Mouse (Mus musculus): ENCODE data around the gene Olfr427.
"Not testable (repeated sequence)": the region's sequence is repeated elsewhere in the genome, so short reads cannot be mapped to it uniquely, and the experiment has no call there.

The Olfr427 gene

DNA sequence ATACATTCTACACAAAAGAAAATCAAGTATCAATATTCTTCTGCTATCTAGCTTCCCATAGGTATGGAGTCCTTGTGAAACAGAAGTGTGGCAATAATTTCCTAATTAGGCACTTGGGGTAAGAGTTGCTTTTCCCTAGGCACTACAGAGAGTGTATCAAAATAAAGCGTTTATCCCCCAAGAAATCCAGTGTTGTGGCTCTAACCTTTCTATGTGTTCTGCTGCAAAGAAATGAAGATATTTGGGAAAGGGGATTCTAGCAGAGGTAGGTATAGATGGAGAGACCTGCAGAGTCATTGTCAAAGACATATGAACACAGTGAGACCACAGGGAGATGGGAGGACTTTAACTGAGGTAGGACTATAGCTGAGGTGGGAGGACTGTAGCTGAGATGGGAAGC is at the start of gene Olfr427:
Gene Olfr427, plus strand, starts transcription at position 301 of the 400 bp plus-strand sequence.
- DNase-seq (ENCODE audit: low read depth) = no peak

DNA sequence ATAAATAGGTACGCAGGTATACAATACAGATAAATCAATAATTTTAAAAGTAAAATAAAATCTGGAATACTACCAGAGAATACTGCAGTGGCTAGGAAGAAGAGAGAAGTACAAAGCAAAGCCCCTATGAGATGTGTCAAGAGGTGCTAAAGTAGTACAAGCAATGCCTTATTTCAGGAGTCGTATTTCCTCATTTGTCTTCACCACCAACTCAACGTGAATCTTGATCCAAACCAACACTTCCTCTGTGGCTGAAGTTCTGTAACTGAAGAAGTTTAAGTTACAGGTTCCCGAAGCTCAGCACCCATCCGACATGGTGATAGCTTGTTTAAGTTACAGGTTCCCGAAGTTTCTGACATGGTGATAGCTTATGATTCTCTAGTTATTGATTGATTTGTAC is 48.5 kb upstream of the Olfr427 start:
- not testable (repeated sequence) for DNase-seq (ENCODE audit: low read depth)

DNA sequence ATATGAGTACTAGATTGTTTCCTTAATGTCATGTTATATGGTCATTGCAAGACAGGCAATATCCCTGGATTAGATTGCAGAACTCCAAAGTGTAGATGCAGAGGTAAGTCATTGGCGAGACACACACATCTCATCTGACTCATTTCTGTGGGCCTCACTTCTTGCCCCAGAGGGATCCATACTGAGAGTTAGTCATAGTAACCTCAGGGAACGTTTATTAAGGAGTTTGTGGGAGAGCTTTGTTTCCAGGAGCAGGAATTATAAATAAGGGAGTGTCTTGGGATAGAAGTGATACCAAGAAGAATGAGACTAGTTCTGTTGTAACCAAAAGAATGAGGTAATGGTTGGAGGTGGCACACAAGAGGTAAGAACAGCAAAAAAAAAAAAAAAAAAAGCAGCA is 47.8 kb upstream of the Olfr427 start, which contains the start of gene Olfr432:
Gene Olfr432, plus strand, starts transcription at position 313 of the 400 bp plus-strand sequence.
- DNase-seq (ENCODE audit: low read depth) = no peak

DNA sequence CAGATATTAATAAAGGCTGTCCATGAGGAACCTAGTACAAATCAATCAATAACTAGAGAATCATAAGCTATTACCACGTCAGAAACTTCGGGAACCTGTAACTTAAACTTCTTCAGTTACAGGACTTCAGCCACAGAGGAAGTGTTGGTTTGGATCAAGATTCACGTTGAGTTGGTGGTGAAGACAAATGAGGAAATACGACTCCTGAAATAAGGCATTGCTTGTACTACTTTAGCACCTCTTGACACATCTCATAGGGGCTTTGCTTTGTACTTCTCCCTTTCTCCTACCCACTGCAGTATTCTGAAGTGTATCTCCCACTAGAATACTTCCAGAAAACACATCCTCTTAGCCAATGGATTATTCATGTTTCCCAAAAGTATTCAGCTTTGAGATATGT is 47.3 kb upstream of the Olfr427 start:
- not testable (repeated sequence) for DNase-seq (ENCODE audit: low read depth)

DNA sequence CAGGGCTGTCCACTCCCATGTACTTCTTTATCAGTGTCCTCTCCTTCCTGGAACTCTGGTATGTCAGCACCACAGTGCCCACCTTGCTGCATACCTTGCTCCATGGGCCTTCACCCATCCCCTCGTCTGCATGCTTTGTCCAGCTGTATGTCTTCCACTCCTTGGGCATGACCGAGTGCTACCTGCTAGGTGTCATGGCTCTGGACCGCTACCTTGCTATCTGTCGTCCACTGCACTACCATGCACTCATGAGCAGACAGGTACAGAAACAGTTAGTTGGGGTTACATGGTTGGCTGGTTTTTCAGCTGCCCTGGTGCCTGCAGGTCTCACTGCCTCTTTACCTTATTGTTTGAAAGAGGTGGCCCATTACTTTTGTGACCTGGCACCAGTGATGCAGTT is 46.2 kb upstream of the Olfr427 start:
- no peak for DNase-seq (ENCODE audit: low read depth)

DNA sequence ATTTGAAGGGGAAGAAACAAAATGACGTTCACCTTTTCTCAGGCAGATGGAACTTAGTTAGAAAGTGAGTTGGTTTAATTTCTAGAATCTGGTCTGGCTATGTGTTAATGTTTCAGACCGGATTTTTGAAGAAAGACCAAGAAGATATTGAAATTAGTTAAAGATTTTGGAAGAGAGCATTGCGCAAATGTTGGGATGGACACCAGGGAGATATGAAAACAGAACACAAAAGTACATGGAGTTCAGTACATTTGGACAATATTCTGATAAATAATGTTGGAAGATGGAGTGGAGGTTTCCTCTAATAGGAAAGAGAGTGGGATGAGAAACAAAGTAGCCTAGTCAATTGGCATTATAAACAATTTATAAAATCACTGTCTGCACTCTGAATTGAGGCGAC is 45.2 kb upstream of the Olfr427 start:
- DNase-seq (ENCODE audit: low read depth) = no peak

DNA sequence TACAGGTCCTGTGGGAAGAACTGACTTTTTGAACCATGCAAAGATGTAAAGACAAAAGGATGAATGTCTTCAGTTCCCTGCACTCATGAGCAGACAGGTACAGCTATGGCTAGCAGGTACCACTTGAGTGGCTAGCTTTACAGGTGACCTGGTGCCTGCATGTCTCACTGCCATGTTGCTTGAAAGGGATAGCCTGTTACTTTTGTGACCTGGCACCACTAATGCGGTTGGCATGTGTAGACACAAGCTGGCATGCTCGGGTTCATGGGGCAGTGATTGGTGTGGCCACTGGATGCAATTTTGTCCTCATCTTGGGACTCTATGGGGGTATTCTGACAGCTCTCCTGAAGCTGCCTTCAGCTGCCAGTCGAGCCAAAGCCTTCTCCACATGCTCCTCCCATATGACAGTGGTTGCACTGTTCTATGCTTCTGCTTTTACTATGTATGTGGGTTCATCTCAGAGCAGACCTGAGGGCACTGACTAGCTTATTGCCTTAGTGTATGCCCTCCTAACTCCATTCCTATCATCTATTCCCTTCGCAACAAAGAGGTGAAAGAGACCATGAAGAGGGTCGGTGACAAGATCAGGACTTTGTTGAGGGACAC is 44.7 kb upstream of the Olfr427 start:
- DNase-seq (ENCODE audit: low read depth) = no peak

DNA sequence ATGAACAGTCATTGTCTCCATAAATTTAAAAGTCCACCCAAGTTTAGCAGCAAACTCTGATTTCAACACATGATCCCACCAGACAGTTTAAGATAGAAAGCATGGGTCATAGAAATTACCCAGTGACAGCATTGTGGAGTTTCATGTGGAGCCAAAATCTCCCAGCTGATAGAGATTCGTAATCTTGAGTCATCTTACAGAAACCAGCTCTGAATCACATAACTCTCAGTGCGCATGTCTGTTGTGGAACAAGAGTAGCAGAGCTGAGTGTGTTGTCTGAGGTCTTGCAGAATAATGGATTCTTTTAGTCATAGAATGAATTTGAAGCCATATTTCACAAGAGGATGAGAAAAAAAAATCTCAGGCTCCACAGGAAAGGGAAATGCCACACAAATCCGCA is 43.7 kb upstream of the Olfr427 start:
- no peak for DNase-seq (ENCODE audit: low read depth)

DNA sequence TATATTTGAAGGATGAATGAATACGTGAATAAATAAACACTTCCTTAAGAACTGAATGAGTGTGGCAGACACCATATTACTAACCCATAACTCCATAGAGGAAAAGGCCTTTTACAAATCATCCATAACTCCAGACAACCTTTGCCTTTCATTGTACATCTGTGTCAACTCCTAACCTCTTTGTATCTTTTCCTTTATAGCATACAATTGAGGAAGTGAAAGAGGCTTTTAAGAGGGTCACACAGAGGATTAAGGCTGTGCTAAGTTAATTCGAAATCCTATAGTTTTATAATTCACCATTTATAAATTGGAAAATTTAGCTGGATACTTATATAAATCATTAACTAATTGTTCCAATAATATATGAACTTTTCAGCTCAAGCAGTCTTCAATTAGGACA is 41.4 kb upstream of the Olfr427 start:
- DNase-seq (ENCODE audit: low read depth) = no peak

DNA sequence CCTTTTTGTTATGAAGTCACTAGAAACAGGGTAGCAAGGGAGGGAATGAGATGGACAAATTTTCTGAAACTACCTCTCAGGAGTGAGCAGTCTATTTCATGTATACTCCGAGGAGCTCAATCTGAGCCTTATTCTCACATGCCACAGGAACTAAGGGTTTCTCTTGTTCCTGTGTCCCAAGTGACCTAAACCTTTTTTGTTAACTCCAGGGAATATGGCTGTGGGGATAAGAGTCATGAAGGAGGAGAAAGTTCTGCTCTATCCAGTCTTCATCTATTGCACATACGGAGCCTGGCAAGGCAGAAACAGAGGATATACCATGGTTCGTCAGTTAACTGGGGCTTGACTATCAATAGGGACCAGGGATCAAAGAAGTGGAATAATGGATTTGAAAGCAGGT is 30.4 kb upstream of the Olfr427 start, which contains the start of gene Olfr430:
Gene Olfr430, plus strand, starts transcription at position 301 of the 400 bp plus-strand sequence.
- DNase-seq (ENCODE audit: low read depth) = no peak

DNA sequence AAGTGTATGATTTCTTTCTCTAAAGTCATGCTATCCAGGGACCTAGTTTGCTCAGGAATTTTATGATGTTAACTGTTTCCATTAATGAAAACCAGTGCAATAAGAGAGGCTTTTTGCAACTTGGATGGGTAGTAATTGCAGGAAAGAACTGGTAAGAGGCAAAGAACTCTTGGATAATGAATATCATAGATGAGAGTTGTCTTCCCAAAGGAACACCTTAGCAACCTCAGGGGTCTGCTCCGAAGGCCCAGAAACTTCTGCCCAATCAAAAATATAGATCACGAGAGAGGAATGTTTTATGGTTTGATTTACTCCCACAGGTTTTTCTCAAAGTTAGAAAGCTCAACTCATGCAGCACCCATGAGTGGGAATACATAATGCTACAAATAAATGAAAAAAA is 12.7 kb upstream of the Olfr427 start, which contains the start of gene Olfr429:
Gene Olfr429, plus strand, starts transcription at position 301 of the 400 bp plus-strand sequence.
- no peak for DNase-seq (ENCODE audit: low read depth)

DNA sequence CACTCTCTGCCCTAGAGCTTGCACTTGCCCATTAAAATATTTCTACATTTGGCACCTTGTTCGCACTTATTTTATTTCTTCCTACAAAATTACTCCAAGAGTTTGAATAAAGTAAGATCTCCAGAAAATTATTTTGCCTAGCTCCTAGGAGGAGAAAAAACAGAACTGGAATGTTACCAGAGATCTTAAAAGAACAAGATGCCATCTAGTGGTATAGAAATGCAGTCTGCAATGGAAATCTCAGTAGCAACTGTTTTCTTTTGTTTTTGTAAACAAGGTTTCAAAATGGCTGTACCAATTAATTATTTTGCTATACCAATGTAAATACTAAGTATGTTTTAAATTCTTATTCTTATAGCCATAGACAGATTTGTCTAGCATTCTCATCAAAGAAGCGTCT is 7.0 kb downstream of the Olfr427 start:
- DNase-seq (ENCODE audit: low read depth) = no peak

DNA sequence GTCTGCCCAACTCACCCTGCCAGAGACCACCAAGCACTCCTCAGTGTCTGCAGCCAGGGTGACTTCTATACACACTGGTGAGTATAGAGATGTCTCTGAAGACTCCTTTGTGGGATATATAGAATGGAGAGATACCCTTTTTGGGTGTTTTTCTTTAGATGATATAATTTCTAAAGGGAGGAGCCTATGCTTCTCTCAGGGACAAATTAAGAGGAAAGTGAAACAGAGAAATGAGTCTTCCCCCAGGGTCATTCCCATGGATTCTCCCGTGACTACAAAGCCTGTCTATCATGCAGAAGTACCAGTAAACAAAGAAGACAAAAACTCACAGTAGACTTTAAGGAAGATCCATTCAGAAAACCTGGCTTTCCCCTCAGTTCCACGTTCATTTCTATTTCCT is 24.4 kb downstream of the Olfr427 start, which contains the start of gene Olfr231:
Gene Olfr231, minus strand, starts transcription at position 101 of the 400 bp plus-strand sequence.
- DNase-seq (ENCODE audit: low read depth) = no peak

DNA sequence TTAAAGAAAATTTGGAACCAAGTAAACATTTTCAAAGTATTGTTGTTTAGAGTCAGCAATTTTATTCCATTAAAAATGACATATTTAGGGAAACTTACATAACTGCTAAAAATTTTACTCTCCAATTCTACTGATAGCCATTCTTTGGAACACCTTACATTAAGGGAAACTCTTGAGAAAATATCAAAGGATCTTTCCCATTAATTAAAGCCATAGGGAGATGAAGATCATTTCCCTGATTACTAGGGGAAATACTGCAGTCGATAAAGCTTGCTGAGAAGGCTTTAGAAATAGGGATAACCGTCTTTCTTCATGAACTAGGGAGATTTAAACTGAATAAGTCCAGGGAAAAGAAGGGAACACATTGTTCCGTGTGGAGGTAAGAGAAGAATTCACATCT is 34.5 kb downstream of the Olfr427 start, which contains the start of gene Olfr424:
Gene Olfr424, plus strand, starts transcription at position 301 of the 400 bp plus-strand sequence.
- no peak for DNase-seq (ENCODE audit: low read depth)

DNA sequence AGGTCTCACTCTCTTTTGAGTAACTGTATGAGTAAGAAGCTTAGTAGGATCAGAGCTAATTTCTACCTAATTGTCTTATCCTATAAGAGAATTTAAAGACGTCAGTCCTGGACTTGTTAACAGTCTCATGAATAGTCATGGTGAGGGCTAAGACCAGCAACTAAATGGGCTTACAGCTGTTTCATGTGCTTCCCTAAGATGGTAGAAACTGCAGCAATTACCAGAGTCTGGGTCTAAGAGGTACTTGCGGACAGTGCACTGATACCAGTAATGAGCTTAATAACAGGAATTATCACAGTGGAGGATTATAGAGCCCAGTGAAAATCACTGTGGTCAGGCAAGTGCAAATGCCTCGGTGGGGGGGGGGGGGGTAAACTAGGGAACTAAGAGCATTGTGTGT is 35.3 kb downstream of the Olfr427 start:
- DNase-seq (ENCODE audit: low read depth) = no peak

DNA sequence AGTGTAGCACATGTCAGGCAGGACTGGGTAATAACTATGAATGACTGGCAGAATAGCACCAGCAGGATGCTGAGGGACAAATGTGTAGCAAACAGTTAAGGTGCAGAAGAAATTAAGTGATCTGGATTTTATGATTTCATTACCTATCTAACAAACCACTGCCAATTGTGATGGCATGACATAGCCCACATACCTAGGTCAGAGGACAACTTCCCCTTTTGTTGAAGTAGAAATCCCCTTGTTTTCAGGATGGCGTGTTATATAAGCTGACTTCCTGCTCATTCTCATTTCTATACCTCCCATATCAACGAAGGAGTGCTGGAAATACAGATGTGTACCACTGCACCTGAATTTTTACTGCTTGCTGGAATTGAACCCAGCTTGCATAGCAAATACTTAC is 44.7 kb downstream of the Olfr427 start:
- DNase-seq (ENCODE audit: low read depth) = no peak

DNA sequence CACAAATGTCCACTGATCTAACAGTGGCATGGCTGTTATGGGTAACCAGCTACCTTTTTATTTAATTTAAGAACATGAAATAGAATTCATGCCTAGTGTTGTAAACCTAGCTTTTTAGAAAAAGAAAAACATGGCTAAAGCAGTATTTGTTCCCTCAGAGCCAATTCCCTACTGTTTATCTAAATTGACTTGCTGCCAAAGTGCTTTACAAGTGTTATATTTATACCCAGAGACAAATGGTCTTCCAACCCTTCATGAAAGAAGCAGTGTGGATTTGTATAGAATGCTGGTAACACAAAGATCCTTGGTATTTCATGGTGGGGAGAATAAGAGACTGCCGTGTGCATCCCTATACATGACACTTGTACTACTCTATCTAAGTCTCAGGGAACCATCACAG is 50.0 kb downstream of the Olfr427 start:
- DNase-seq (ENCODE audit: low read depth) = no peak

DNA sequence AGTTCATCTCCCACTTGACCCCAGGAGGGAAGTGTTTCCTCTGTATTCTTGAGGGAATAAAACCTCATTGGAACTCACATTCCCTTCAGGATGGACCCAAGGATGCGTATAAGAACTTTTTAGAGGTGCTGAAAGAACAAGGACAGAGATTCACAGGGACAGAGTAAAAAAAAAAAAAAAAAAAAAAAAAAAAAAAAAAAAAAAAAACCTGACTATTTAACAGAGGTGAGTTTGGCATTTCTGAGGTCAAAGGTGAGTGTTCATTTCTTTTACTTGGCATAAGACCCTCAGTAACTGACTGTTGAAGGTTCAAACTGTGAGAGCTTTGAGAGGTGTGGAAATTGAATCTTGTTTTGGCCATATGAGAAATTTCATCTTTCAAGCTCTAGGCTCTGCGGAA is 52.6 kb downstream of the Olfr427 start:
- DNase-seq (ENCODE audit: low read depth) = no peak

All from c-Kit-positive CD71-positive TER-119-negative erythroid progenitor cells, embryonic 14.5 days (primary cell).